Mouse (Mus musculus) liver (tissue): ENCODE measurements around the gene Hectd1.

Source experiments
- DNase-seq: peaks from one replicate; pipeline ENCODE4 v3.0.0-alpha.2; 2020; ENCODE audit warnings: mixed read lengths

Gene Hectd1

DNA sequence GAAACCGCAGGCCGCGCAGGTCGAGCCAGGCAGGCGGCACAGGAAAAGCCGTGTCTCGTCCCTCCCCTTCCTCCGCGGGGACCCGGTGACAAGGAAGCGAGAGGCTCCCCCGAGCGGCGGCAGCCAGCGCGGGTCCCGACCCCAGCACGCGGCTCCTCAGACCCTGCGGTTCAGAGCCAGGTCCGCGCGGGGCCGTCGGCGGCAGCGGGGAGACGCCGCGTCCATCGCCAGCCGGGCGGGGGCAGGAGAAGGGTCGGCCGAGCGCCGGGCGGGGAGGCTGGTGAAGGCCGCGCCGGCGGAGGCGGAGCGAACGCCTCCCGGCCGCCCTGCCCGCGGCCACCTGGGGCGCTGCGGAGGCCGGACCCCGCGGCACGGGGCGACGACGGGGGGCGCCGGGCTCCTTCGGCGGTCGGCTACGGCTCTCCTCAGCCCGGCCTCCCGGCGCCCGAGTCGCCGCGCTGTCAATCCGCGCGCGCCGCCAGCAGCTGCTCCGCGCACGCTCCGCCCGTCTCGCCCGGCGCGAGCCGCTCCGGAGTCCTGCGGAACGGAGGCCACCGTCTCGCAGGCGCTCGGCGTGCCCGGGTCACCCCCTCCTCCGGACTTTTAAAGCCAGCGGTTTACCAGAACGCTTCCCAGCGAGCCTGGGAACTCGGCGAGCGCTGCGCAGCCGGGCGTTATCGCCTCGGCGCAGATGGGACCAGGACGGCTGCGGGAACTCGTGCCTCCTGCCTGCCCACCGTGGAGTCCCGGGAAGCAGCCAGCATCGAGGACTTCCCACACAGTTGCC lies at the start of gene Hectd1:
Gene Hectd1 (minus strand): TSS at position 247 of the 787 bp plus-strand sequence.
- DNase-seq: peak; percentile 89

- DNase-seq: no peak
Measured at GRCm38 (mm10) chr12:51871446-51872144, 42.3 kb upstream of the Hectd1 start.

- no peak for DNase-seq
Measured at GRCm38 (mm10) chr12:51869511-51869910, 40.2 kb upstream of the Hectd1 start.

- DNase-seq: no peak
Measured at GRCm38 (mm10) chr12:51867076-51867475, 37.7 kb upstream of the Hectd1 start.

- DNase-seq: no peak
Measured at GRCm38 (mm10) chr12:51866226-51866910, 37.0 kb upstream of the Hectd1 start.

DNA sequence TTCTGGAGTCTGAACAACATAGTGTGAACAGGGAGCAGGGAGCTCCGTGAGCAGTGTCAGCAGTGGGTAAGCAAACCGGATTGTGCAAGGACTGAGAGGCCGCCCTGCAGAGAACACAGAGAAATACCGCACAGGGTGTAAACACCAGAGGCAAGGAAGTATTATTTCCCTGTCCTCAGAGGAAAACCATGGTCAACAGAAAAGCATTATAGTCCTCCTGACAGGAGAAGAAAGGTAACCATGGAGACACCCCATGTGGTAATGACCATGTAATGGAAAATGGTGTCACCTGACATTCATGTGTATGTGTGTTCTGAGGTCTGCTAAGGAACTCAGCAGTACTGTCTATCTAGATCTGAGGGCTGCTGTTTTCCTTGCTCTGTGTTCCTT lies 36.4 kb upstream of the Hectd1 start:
- no peak for DNase-seq

DNA sequence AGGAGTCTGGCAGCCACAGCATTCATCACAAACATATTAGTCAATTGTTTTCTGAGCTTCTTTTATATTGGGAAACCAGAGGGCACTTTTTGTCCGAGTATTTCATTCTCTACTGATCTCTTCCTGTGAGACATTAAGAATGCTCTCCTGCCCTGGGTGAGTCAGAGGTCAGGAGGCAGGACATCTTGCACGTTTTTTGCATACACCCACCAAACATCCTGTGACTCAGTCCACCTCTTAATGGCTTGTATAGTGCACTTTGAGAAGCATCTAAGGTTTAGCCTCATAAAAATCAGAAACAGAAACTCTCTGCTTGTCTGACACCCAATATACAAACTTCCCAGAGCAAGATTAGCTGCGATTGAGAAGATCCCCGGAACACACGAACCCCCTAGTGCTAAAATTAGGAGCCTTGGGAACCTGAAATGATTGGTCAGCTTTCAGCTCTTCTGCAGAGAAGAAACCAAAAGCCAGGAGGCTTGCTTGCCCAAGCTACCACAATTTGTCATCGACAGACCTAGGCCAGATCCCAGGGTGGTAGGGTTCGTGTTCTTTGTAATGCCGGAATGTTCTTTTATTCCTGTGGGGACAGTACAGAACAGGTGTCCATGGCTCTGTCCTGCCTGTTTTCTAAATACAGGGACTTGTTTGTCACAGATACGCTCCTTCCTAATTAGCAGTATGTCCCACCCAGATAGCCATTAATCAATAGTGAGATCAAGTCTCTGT lies 35.9 kb upstream of the Hectd1 start:
- no peak for DNase-seq

DNA sequence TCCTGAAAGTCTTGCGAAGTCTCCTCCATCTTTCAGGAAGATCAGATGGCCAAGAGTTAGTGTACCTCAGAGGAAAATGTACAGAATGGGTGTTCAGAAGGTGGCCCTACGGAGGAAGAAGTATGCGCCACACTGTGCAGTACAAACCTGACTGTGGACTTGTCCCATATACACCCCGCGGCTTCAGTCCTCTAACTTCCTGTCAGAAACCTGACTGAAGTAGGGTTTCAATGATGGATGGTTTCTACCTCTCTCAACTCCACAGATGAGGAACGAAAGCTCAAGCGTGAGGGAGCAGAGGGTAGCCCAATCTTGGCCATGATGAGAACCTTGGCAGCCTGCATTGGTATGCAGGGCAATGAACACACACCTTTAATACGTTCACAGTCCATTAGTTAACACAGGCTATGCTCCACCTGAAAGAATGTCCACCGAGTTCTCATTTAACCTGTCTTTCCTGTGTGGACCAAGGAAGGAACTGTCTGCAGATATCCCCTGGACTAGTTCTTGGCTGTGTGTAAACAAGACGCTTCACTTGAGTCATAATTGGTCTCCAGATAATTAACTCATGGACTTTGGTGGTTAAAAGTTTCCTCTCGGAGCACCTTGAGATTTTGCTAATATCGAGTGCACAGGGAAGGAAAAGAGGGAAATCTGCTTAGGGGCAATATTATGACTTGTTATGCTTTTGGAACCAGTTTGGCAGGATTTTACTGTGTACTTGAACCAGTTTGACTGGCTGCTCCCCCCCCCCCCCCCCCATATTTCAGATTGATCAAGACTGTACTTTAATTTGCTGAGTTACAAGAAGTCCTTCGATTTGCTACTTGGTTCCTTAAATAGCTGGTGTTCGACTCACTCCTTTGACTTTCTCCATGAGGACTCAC lies 34.0 kb upstream of the Hectd1 start:
- DNase-seq: no peak

DNA sequence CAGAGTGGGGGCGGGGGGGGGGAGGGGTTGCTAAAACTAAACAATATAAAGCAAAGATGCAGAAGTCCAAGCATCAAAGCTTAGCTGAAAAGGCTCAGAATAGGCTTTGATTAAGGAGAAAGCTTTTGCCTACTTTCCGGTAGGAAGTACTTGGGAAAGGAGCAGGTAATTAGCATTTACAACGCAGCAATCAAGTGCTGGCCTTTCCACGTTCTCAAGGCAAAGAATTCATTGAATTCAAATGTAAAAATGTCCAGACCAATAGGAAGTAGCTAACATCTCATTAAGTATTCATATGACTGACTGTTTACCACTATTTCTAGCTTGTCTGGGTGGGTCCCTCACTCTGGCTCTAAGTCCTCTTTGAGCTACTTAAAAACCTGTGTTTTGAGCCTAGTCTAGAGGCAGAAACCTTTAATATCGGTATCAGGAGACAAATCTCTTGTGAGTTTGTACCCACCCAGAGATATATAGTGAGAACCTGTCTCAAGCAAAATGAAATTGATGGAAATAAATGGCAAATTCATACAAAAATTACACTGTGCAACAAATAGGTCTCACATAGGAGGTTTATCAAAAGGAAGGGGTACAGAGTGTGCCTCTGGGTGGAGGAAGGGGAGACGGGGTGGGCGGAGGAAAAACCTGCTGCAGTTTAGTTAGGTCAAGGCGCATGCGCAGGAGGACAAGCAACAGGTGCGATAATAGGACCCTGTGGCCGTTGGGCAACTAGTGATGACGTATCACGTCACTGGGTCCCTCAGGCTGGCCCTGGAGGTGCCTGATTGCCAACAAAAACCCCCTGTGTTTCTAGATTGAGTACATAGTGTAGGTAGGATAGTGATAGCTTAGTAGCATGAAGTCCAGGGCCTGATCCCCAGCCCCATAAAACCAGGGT lies 29.0 kb upstream of the Hectd1 start:
- peak; percentile 64 for DNase-seq

DNA sequence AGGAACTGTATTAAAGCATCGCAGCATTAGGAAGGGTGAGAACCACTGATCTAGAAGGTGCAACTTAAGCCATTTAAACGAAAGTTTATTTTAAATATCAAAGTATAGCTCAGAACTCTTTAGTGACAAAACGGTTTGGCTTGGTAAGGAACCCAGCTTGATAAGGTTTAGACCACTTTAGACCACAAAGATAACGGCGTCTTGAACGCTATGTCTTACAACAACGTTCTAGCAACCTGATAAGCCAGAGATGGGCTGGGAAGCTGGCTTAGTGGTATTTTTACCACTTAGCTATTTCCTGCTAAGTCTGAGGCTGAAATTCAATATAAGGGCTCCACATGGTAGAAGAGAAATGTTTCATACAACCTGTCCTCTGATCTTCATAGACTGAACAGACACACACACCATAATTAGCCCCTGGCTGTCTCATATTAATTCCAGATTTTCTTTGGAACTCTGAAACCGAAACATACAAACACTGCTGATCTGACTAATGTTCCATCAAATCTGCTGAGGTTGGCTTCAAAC lies 27.5 kb upstream of the Hectd1 start:
- peak; percentile 49 for DNase-seq

GRCm38 (mm10) chr12:51855872-51856271 lies 26.5 kb upstream of the Hectd1 start:
- DNase-seq: no peak

DNA sequence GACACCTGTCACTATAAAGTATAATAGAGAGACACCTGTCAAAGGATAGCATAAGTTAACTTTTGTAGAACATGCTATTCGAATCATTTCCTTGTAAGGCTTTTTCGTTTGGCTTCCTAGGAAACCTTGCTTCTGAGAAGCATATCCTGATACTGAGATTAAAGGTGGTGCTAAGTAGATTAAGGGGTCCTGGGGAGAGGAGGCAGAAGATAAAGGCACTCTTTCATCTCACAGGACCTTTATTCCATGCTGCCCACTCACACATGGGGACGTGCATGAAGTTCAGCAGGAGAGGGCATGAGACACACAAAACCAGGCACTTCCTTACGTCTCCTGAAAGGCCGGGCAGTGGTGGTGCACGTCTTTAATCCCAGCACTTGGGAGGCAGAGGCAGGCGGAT lies 26.1 kb upstream of the Hectd1 start:
- DNase-seq: peak; percentile 50

DNA sequence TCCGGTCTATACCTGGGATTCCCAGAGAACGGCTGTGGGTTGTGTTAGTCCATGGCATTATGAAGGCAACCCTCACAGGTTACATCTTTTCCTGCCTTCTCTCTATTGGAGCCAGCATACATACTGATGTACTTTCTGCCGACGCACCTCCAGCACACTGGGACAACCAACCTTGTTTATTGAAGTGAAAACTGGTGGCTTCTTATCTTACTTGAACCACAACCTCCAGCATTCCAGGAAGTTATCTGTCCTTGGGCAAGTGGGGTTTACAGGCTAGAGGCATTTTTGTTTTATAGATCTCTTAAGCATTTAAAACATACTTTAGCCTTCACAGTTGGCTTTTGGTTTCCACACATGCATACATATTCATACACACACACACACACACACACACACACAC lies 22.3 kb upstream of the Hectd1 start:
- DNase-seq: peak; percentile 77

DNA sequence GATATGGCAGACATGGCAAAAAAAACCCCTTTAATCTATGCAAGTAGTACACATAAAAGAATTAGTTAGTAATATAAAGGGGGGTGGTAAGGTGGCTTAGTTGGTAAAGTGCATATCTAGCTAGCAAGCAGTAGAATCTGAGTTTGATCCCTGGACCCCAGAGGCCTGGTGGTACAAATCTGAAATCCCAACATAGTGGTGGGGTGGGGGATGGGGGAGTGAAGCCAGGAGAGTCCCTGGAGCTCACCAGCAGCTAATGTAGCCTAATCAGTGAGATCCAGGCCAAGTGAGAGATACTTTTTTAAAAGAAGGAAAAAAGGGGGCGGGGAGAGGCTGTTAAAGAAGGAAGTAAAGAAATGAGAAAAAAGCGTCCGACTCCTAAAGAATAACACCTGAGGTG lies 21.8 kb upstream of the Hectd1 start:
- DNase-seq: peak; percentile 80

- no peak for DNase-seq
Measured at GRCm38 (mm10) chr12:51850339-51850738, 21.0 kb upstream of the Hectd1 start.

GRCm38 (mm10) chr12:51849902-51850301 lies 20.6 kb upstream of the Hectd1 start:
- peak; percentile 52 for DNase-seq

GRCm38 (mm10) chr12:51847953-51848680 lies 18.8 kb upstream of the Hectd1 start:
- no peak for DNase-seq

DNA sequence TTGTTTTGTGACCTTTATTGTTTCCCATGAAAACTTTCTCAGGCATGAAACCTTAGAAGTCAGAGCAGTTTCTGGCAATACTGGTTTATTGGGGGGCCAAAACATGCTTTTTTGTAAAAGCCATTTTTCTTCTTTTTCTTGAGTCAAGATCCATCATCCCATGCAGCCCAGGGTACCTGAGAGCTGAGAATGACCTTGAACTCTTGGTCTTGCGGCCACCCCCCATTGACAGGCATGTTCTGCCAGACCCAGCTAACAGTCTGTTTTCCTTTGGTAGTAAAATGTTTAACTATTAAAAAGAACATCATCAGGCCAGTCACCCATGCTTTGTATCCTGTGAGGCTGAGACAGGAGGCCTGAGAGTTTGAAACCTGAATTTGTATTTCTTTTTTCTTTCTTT lies 15.9 kb upstream of the Hectd1 start:
- no peak for DNase-seq

DNA sequence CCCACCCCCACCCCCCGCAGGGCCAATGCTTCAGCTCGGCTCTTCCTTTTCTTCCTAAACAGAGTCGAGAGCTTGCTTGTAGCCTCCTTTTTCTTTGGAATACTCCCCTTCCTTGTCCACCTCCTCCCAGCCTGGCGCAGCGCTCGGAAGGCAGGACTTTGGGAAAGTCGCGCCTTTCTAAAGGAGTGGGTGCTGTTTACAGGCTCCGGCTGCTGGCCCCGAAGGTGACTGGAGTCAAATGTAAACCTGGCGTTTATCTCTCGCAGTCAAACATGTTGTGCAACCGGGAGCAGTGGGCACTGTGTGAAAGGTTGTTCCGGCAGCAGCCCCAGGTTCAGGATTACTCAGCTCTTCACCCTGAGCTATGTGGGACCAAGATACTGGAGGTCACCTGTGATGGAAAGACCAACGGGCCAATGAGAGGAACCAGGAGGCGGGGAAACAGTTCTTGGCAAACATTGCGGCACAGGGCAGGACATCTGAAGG lies 15.5 kb upstream of the Hectd1 start:
- DNase-seq: peak; percentile 95
